In the genomic region with DNA sequence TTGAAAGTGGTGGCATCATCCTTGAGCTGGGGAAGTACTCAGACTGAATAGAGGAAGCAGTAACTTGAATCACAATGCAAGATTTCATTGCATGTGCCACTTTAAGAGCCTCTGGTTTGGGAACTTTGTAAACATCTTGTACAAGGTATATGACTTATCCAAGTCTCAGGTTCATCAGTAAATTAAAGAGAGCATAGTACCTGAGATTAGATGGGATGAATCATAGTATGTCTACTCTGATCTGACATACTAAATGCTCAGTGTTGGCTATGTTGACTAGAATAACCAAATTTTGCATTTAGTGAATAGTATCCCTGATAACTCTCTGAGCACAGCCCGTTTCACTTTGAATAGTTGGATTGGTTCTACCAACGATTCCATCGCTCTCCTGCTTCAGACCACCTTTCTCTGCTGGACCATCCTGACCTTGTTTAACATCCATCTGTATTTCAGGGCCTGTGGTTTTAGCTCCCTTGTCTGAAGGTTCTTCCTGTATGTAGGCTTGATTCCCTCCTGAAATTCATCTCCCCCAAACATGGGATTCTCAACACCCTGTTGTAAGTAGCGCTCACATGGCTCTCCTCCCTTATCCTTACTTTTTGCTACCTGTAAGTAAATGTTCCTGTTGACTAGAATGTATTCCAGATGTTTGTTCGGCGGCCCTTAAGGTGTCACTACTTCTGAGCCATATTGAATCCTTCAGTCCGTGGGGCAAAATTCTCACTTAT, we compare ENCODE assay signal across 10 mouse cellular contexts. TPM values are rescaled to one million over a fixed set of nuclear protein-coding genes. Genes with fewer than 3 reads are reported as not detected.
DNase-seq lines count a peak whose midpoint lies in the region; ATAC-seq and TF ChIP-seq lines count a peak whose summit lies in the region.
"Had no signal": no experiment of that assay in that cellular context is flagged by ENCODE, and none has a peak within 500 bp of the region (broad histone marks: within the 10 kb centered on the region; RNA-seq: fewer than 3 reads in every experiment).

No protein-coding gene starts in this region.

- no peak for TF ChIP-seq CTCF in brain, embryonic 14.5 days (IDR thresholded peaks at IDR 0.05; ENCODE audit: borderline replicate concordance, extremely low read depth, insufficient read depth, insufficient read length)

- peaks cover 7% of the 10 kb centered on the region for H3K9me3 ChIP-seq in hindbrain, embryonic 13.5 days
- peaks cover 16% of the 10 kb centered on the region for H3K9me3 ChIP-seq in hindbrain, embryonic 10.5 days
- H3K9me3 ChIP-seq in intestine, embryonic 14.5 days (ENCODE audit: control insufficient read depth, low read length), result peaks cover 13% of the 10 kb centered on the region; the same call in 1 of the 2 replicates

- WGBS in hindbrain, embryonic 13.5 days, result 93% methylated on average over 7 of the region's 7 CpGs
- WGBS in hindbrain, embryonic 10.5 days, result 93% methylated on average over 7 of the region's 7 CpGs
- 89% methylated on average over 7 of the region's 7 CpGs for WGBS in intestine, embryonic 14.5 days

- ATAC-seq in hindbrain, embryonic 13.5 days (ENCODE audit: low FRiP score), result peak; percentile 24; the same call in 1 of the 2 replicates
- peak; percentile 28; the same call in 1 of the 2 replicates for ATAC-seq in intestine, embryonic 14.5 days (replicated peaks; ENCODE audit: low FRiP score, low TSS enrichment, low read depth)

- peaks cover 68% of the 10 kb centered on the region for H3K36me3 ChIP-seq in hindbrain, embryonic 13.5 days
- H3K36me3 ChIP-seq in hindbrain, embryonic 10.5 days, result peaks cover 73% of the 10 kb centered on the region
- peaks cover 68% of the 10 kb centered on the region for H3K36me3 ChIP-seq in intestine, embryonic 14.5 days (ENCODE audit: control insufficient read depth, insufficient read depth, low read length)

- H3K4me1 ChIP-seq in hindbrain, embryonic 13.5 days (replicated peaks), result peaks cover 2% of the 10 kb centered on the region; the same call in 1 of the 2 replicates
- H3K4me1 ChIP-seq in hindbrain, embryonic 10.5 days (replicated peaks), result no peaks in the 10 kb centered on the region
- H3K4me1 ChIP-seq in intestine, embryonic 14.5 days (replicated peaks; ENCODE audit: control insufficient read depth, insufficient read depth, low read length), result no peaks in the 10 kb centered on the region
- H3K4me1 ChIP-seq: embryonic facial prominence, embryonic 13.5 days had no signal

- no peak overlapping the region for H3K4me2 ChIP-seq in hindbrain, embryonic 13.5 days
- H3K4me2 ChIP-seq in intestine, embryonic 14.5 days (ENCODE audit: low read length), result no peak overlapping the region
- H3K4me2 ChIP-seq: embryonic facial prominence, embryonic 13.5 days; heart, embryonic 13.5 days had no signal

- no peaks in the 10 kb centered on the region for H3K27me3 ChIP-seq in hindbrain, embryonic 13.5 days
- no peaks in the 10 kb centered on the region for H3K27me3 ChIP-seq in hindbrain, embryonic 10.5 days (ENCODE audit: insufficient read depth, poor library complexity, severe bottlenecking)
- no peaks in the 10 kb centered on the region for H3K27me3 ChIP-seq in intestine, embryonic 14.5 days (replicated peaks; ENCODE audit: control insufficient read depth, insufficient read depth, low read length)
- H3K27me3 ChIP-seq: embryonic facial prominence, embryonic 13.5 days; heart, embryonic 13.5 days had no signal

- no peak overlapping the region for H3K9ac ChIP-seq in hindbrain, embryonic 13.5 days
- H3K9ac ChIP-seq in intestine, embryonic 14.5 days (ENCODE audit: low read length), result no peak overlapping the region
- H3K9ac ChIP-seq: embryonic facial prominence, embryonic 13.5 days; heart, embryonic 13.5 days had no signal

- no peak for TF ChIP-seq POLR2A in brain, embryonic 14.5 days (IDR thresholded peaks at IDR 0.05; ENCODE audit: borderline replicate concordance, extremely low read depth, insufficient read depth, insufficient read length, poor library complexity, severe bottlenecking)

- no peak for DNase-seq in hindbrain, embryonic 10.5 days (ENCODE audit: low spot score)
- DNase-seq in brain, embryonic 14.5 days (ENCODE audit: low read depth), result peak; percentile 23
- no peak for DNase-seq in intestine, embryonic 14.5 days (ENCODE audit: low spot score)
- DNase-seq in neural tube, embryonic 10.5 days (ENCODE audit: extremely low spot score, low spot score), result peak; percentile 42
- DNase-seq in ovary, postnatal 10 days (ENCODE audit: low spot score), result no peak
- no peak for DNase-seq in thymus, postnatal 10 days (ENCODE audit: low spot score in 2 of 2)
- no peak for DNase-seq in testis, postnatal 14 days (ENCODE audit: low spot score)

- no peak overlapping the region for H3K27ac ChIP-seq in hindbrain, embryonic 13.5 days
- H3K27ac ChIP-seq in hindbrain, embryonic 10.5 days, result no peak overlapping the region
- H3K27ac ChIP-seq in intestine, embryonic 14.5 days (ENCODE audit: low read depth), result no peak overlapping the region
- H3K27ac ChIP-seq: embryonic facial prominence, embryonic 13.5 days; heart, embryonic 13.5 days had no signal

- H3K4me3 ChIP-seq in hindbrain, embryonic 13.5 days, result no peak overlapping the region
- H3K4me3 ChIP-seq in hindbrain, embryonic 10.5 days, result no peak overlapping the region
- no peak overlapping the region for H3K4me3 ChIP-seq in intestine, embryonic 14.5 days (ENCODE audit: low read depth, low read length)
- H3K4me3 ChIP-seq: embryonic facial prominence, embryonic 13.5 days; heart, embryonic 13.5 days had no signal

RNA-seq across cellular contexts. Expression of gene Eif4g2, which starts 13.2 kb away (rescaled TPM):
- polyA plus RNA-seq in hindbrain, embryonic 13.5 days (2015; fragmentation: Nextera tagmentation; extraction: Ambion mirVana), result 1,147 and 1,168 TPM in 2 replicates
- 1,372 and 1,373 TPM in 2 replicates for polyA plus RNA-seq in hindbrain, embryonic 10.5 days (2016; fragmentation: Nextera tagmentation; extraction: Ambion mirVana)
- polyA plus RNA-seq in brain, embryonic 14.5 days (2012; rRNA removed), result 594 and 722 TPM in 2 replicates
- 833 and 948 TPM in 2 replicates for polyA plus RNA-seq in intestine, embryonic 14.5 days (2014; fragmentation: Nextera tagmentation; extraction: Ambion mirVana)

RNA-seq across cellular contexts. Expression of gene Ctr9, which starts 40.9 kb away (rescaled TPM):
- 94.3 and 96.9 TPM in 2 replicates for polyA plus RNA-seq in hindbrain, embryonic 13.5 days (2015; fragmentation: Nextera tagmentation; extraction: Ambion mirVana)
- 71.1 and 77.3 TPM in 2 replicates for polyA plus RNA-seq in hindbrain, embryonic 10.5 days (2016; fragmentation: Nextera tagmentation; extraction: Ambion mirVana)
- 44.9 and 55.8 TPM in 2 replicates for polyA plus RNA-seq in brain, embryonic 14.5 days (2012; rRNA removed)
- polyA plus RNA-seq in intestine, embryonic 14.5 days (2014; fragmentation: Nextera tagmentation; extraction: Ambion mirVana), result 54.0 and 61.2 TPM in 2 replicates

Comparison
In these comparisons a context has a peak if more than half of its experiments do, and no peak if none do; other contexts are left out.
1. DNase-seq: peak in brain, embryonic 14.5 days (single experiment) and neural tube, embryonic 10.5 days (single experiment); none in hindbrain, embryonic 10.5 days (single experiment), intestine, embryonic 14.5 days (single experiment), ovary, postnatal 10 days (single experiment), thymus, postnatal 10 days (0 of 2) and testis, postnatal 14 days (single experiment).